Mouse (Mus musculus) liver, adult 2 months (tissue): ENCODE data around the gene Myo1d.

Source experiments
- CTCF ChIP-seq: fragments of 200-500 bp; IDR thresholded peaks from 2 replicates; pipeline ENCODE4 v1.5.1; 2011; ENCODE audit warnings: low read depth, low read length, control low read depth
- POLR2A ChIP-seq: fragments of 200-500 bp; IDR thresholded peaks from 2 replicates; pipeline ENCODE4 v1.6.1; 2011; ENCODE audit warnings: low read length, control low read depth; ENCODE audit not compliant: insufficient read depth; ENCODE audit errors: extremely low read depth

DNA sequence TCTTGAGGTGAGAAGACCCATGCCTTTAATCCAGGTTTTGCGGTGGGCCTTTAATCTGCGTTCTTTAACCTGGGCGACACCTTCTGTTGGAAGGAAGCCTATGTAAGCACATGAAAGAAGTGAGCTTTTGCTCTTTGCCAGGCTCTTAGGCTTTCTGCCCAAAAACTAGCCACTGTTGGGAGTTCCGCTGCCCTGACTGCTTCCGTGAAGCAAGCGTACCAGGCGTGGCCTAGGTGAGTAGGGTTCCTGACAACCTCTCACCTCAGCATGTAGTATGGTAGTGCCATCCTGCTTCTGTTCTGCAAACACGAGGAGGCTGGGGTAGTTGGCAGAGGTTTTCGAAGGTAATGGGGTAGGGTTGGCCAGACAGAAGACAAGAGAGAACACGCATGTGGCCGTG lies 305.0 kb downstream of the Myo1d start:
- TF ChIP-seq POLR2A, result no peak
- no peak for TF ChIP-seq CTCF
